Mouse (Mus musculus): Measurements from ENCODE around the gene Atf6. TPM values are rescaled to one million over a fixed set of nuclear protein-coding genes. Genes with fewer than 3 reads are reported as not detected.

Atf6 gene
- polyA plus RNA-seq, 1 experiment from 2014 or later: 6.0 TPM

GRCm38 (mm10) chr1:170677681-170678080 is 189.9 kb downstream of the Atf6 start:
- Histone ChIP-seq H3K9ac (replicated peaks) (no peak overlapping the region), H3K36me3 (replicated peaks; ENCODE audit: insufficient read depth, low read length) (no peaks in the 10 kb centered on the region), H3K4me3 (ENCODE audit: low read depth, low read length) (no peak overlapping the region), H3K4me2 (ENCODE audit: low read depth, low read length) (no peak overlapping the region), H3K27ac (ENCODE audit: low read depth) (no peak overlapping the region), H3K9me3 (ENCODE audit: low read length) (no peaks in the 10 kb centered on the region), H3K27me3 (ENCODE audit: insufficient read depth, low read length) (no peaks in the 10 kb centered on the region), H3K4me1 (ENCODE audit: insufficient read depth) (no peaks in the 10 kb centered on the region)
- ATAC-seq (no peak), DNase-seq (no peak)
- no peak for TF ChIP-seq EP300 (IDR thresholded peaks at IDR 0.05; ENCODE audit: low read depth)
- TF ChIP-seq CTCF (IDR thresholded peaks at IDR 0.05; ENCODE audit: low read depth): no peak
- 87% methylated on average over 4 of the region's 4 CpGs for WGBS (ENCODE audit: insufficient replicate concordance)

- ATAC-seq: no peak
- H3K36me3 ChIP-seq (replicated peaks; ENCODE audit: insufficient read depth, low read length): no peaks in the 10 kb centered on the region
These were observed 193.3 kb downstream of the Atf6 start for GRCm38 (mm10) chr1:170674184-170674775.

GRCm38 (mm10) chr1:170665200-170665599 is 202.4 kb downstream of the Atf6 start:
- H3K27me3 ChIP-seq (ENCODE audit: insufficient read depth, low read length): no peaks in the 10 kb centered on the region
- H3K27ac ChIP-seq (ENCODE audit: low read depth): no peak overlapping the region
- no peak for ATAC-seq
- H3K9me3 ChIP-seq (ENCODE audit: low read length): no peaks in the 10 kb centered on the region
- WGBS (ENCODE audit: insufficient replicate concordance): 82% methylated on average over 7 of the region's 7 CpGs
- no peak overlapping the region for H3K9ac ChIP-seq (replicated peaks)
- no peaks in the 10 kb centered on the region for H3K4me1 ChIP-seq (ENCODE audit: insufficient read depth)
- no peak for DNase-seq
- no peak overlapping the region for H3K4me2 ChIP-seq (ENCODE audit: low read depth, low read length)
- no peaks in the 10 kb centered on the region for H3K36me3 ChIP-seq (replicated peaks; ENCODE audit: insufficient read depth, low read length)
- TF ChIP-seq EP300 (IDR thresholded peaks at IDR 0.05; ENCODE audit: low read depth): no peak
- TF ChIP-seq CTCF (IDR thresholded peaks at IDR 0.05; ENCODE audit: low read depth): no peak
- H3K4me3 ChIP-seq (ENCODE audit: low read depth, low read length): no peak overlapping the region

More at GRCm38 (mm10) chr1:170674184-170674775, 193.3 kb downstream of the Atf6 start:
- Histone ChIP-seq H3K4me3 (ENCODE audit: low read depth, low read length) (no peak overlapping the region), H3K27ac (ENCODE audit: low read depth) (no peak overlapping the region), H3K4me1 (ENCODE audit: insufficient read depth) (no peaks in the 10 kb centered on the region), H3K27me3 (ENCODE audit: insufficient read depth, low read length) (no peaks in the 10 kb centered on the region), H3K9me3 (ENCODE audit: low read length) (no peaks in the 10 kb centered on the region), H3K9ac (replicated peaks) (no peak overlapping the region), H3K4me2 (ENCODE audit: low read depth, low read length) (no peak overlapping the region)
- TF ChIP-seq CTCF (IDR thresholded peaks at IDR 0.05; ENCODE audit: low read depth) (no peak), EP300 (IDR thresholded peaks at IDR 0.05; ENCODE audit: low read depth) (no peak)
- 77% methylated on average over 9 of the region's 9 CpGs for WGBS (ENCODE audit: insufficient replicate concordance)
- DNase-seq: no peak

GRCm38 (mm10) chr1:170664620-170665185 is 202.9 kb downstream of the Atf6 start:
- Histone ChIP-seq H3K36me3 (replicated peaks; ENCODE audit: insufficient read depth, low read length) (no peaks in the 10 kb centered on the region), H3K9ac (replicated peaks) (no peak overlapping the region), H3K4me1 (ENCODE audit: insufficient read depth) (no peaks in the 10 kb centered on the region), H3K9me3 (ENCODE audit: low read length) (no peaks in the 10 kb centered on the region), H3K4me2 (ENCODE audit: low read depth, low read length) (no peak overlapping the region), H3K4me3 (ENCODE audit: low read depth, low read length) (no peak overlapping the region), H3K27ac (ENCODE audit: low read depth) (no peak overlapping the region), H3K27me3 (ENCODE audit: insufficient read depth, low read length) (no peaks in the 10 kb centered on the region)
- WGBS (ENCODE audit: insufficient replicate concordance): 77% methylated on average over 11 of the region's 11 CpGs
- ATAC-seq (no peak), DNase-seq (no peak)
- TF ChIP-seq EP300 (IDR thresholded peaks at IDR 0.05; ENCODE audit: low read depth): no peak
- no peak for TF ChIP-seq CTCF (IDR thresholded peaks at IDR 0.05; ENCODE audit: low read depth)

GRCm38 (mm10) chr1:170659260-170659659 is 208.3 kb downstream of the Atf6 start:
- 80% methylated on average over 13 of the region's 13 CpGs for WGBS (ENCODE audit: insufficient replicate concordance)
- DNase-seq (no peak), ATAC-seq (no peak)
- Histone ChIP-seq H3K4me2 (ENCODE audit: low read depth, low read length) (no peak overlapping the region), H3K9ac (replicated peaks) (no peak overlapping the region), H3K4me1 (ENCODE audit: insufficient read depth) (no peaks in the 10 kb centered on the region), H3K27ac (ENCODE audit: low read depth) (no peak overlapping the region), H3K36me3 (replicated peaks; ENCODE audit: insufficient read depth, low read length) (no peaks in the 10 kb centered on the region), H3K9me3 (ENCODE audit: low read length) (no peaks in the 10 kb centered on the region), H3K4me3 (ENCODE audit: low read depth, low read length) (no peak overlapping the region), H3K27me3 (ENCODE audit: insufficient read depth, low read length) (no peaks in the 10 kb centered on the region)
- TF ChIP-seq EP300 (IDR thresholded peaks at IDR 0.05; ENCODE audit: low read depth) (no peak), CTCF (IDR thresholded peaks at IDR 0.05; ENCODE audit: low read depth) (no peak)

GRCm38 (mm10) chr1:170657643-170658314 is 209.8 kb downstream of the Atf6 start:
- Histone ChIP-seq H3K9me3 (ENCODE audit: low read length) (no peaks in the 10 kb centered on the region), H3K27ac (ENCODE audit: low read depth) (no peak overlapping the region), H3K9ac (replicated peaks) (no peak overlapping the region), H3K4me3 (ENCODE audit: low read depth, low read length) (no peak overlapping the region), H3K36me3 (replicated peaks; ENCODE audit: insufficient read depth, low read length) (no peaks in the 10 kb centered on the region), H3K27me3 (ENCODE audit: insufficient read depth, low read length) (no peaks in the 10 kb centered on the region), H3K4me1 (ENCODE audit: insufficient read depth) (no peaks in the 10 kb centered on the region), H3K4me2 (ENCODE audit: low read depth, low read length) (no peak overlapping the region)
- TF ChIP-seq EP300 (IDR thresholded peaks at IDR 0.05; ENCODE audit: low read depth) (no peak), CTCF (IDR thresholded peaks at IDR 0.05; ENCODE audit: low read depth) (no peak)
- WGBS (ENCODE audit: insufficient replicate concordance): 74% methylated on average over 13 of the region's 13 CpGs
- no peak for DNase-seq
- no peak for ATAC-seq

Measured in liver, postnatal 0 days (tissue).